Mouse (Mus musculus): ENCODE measurements at regions not wholly inside any gene's neighbourhood (a gene's known extent, or its start where the extent isn't known, plus 50 kb on each side); places are given as distances from the start of the nearest gene placed in this dataset.

GRCm38 (mm10) chr8:116364172-116364571 is 140.6 kb upstream of the Dynlrb2 start:
- WGBS, result 63% methylated on average over 2 of the region's 2 CpGs
- peak; percentile 66 for TF ChIP-seq CTCF (IDR thresholded peaks at IDR 0.05; ENCODE audit: low read depth)
- no peak for ATAC-seq
- Histone ChIP-seq H3K27ac (ENCODE audit: low read depth, low read length) (no peak overlapping the region), H3K4me3 (ENCODE audit: low read depth, low read length) (no peak overlapping the region), H3K36me3 (ENCODE audit: insufficient read depth) (no peaks in the 10 kb centered on the region), H3K4me2 (ENCODE audit: low read depth) (no peak overlapping the region), H3K9me3 (ENCODE audit: low read length) (no peaks in the 10 kb centered on the region), H3K27me3 (ENCODE audit: insufficient read depth, low read length) (no peaks in the 10 kb centered on the region), H3K9ac (no peak overlapping the region), H3K4me1 (ENCODE audit: insufficient read depth) (no peaks in the 10 kb centered on the region)
- peak; percentile 51 for DNase-seq

GRCm38 (mm10) chr8:116362351-116362750 is 142.4 kb upstream of the Dynlrb2 start:
- Histone ChIP-seq H3K27me3 (ENCODE audit: insufficient read depth, low read length) (no peaks in the 10 kb centered on the region), H3K9me3 (ENCODE audit: low read length) (no peaks in the 10 kb centered on the region), H3K27ac (ENCODE audit: low read depth, low read length) (no peak overlapping the region), H3K4me1 (ENCODE audit: insufficient read depth) (no peaks in the 10 kb centered on the region), H3K4me3 (ENCODE audit: low read depth, low read length) (no peak overlapping the region), H3K9ac (no peak overlapping the region), H3K4me2 (ENCODE audit: low read depth) (no peak overlapping the region), H3K36me3 (ENCODE audit: insufficient read depth) (no peaks in the 10 kb centered on the region)
- 72% methylated on average over 4 of the region's 4 CpGs for WGBS
- ATAC-seq, result no peak
- TF ChIP-seq CTCF (IDR thresholded peaks at IDR 0.05; ENCODE audit: low read depth), result no peak
- DNase-seq, result no peak

- no peak overlapping the region for H3K4me2 ChIP-seq (ENCODE audit: low read depth)
- 76% methylated on average over 4 of the region's 4 CpGs for WGBS
- DNase-seq (no peak), ATAC-seq (no peak)
- H3K4me3 ChIP-seq (ENCODE audit: low read depth, low read length), result no peak overlapping the region
- no peaks in the 10 kb centered on the region for H3K9me3 ChIP-seq (ENCODE audit: low read length)
- H3K4me1 ChIP-seq (ENCODE audit: insufficient read depth), result no peaks in the 10 kb centered on the region
- H3K27me3 ChIP-seq (ENCODE audit: insufficient read depth, low read length), result no peaks in the 10 kb centered on the region
- no peak overlapping the region for H3K9ac ChIP-seq
- H3K27ac ChIP-seq (ENCODE audit: low read depth, low read length), result no peak overlapping the region
- no peaks in the 10 kb centered on the region for H3K36me3 ChIP-seq (ENCODE audit: insufficient read depth)
- TF ChIP-seq CTCF (IDR thresholded peaks at IDR 0.05; ENCODE audit: low read depth), result no peak
Observed at GRCm38 (mm10) chr8:116359761-116360160, 145.0 kb upstream of the Dynlrb2 start.

GRCm38 (mm10) chr8:116354756-116355155 is 150.0 kb upstream of the Dynlrb2 start:
- Histone ChIP-seq H3K4me2 (ENCODE audit: low read depth) (no peak overlapping the region), H3K4me3 (ENCODE audit: low read depth, low read length) (no peak overlapping the region), H3K9ac (no peak overlapping the region), H3K27me3 (ENCODE audit: insufficient read depth, low read length) (no peaks in the 10 kb centered on the region), H3K36me3 (ENCODE audit: insufficient read depth) (no peaks in the 10 kb centered on the region), H3K9me3 (ENCODE audit: low read length) (no peaks in the 10 kb centered on the region), H3K4me1 (ENCODE audit: insufficient read depth) (no peaks in the 10 kb centered on the region), H3K27ac (ENCODE audit: low read depth, low read length) (no peak overlapping the region)
- ATAC-seq (no peak), DNase-seq (no peak)
- TF ChIP-seq CTCF (IDR thresholded peaks at IDR 0.05; ENCODE audit: low read depth), result no peak
- WGBS, result 67% methylated on average over 6 of the region's 6 CpGs

GRCm38 (mm10) chr8:116353911-116354310 is 150.9 kb upstream of the Dynlrb2 start:
- ATAC-seq (no peak), DNase-seq (no peak)
- Histone ChIP-seq H3K4me3 (ENCODE audit: low read depth, low read length) (no peak overlapping the region), H3K36me3 (ENCODE audit: insufficient read depth) (no peaks in the 10 kb centered on the region), H3K27me3 (ENCODE audit: insufficient read depth, low read length) (no peaks in the 10 kb centered on the region), H3K27ac (ENCODE audit: low read depth, low read length) (no peak overlapping the region), H3K4me2 (ENCODE audit: low read depth) (no peak overlapping the region), H3K4me1 (ENCODE audit: insufficient read depth) (no peaks in the 10 kb centered on the region), H3K9ac (no peak overlapping the region), H3K9me3 (ENCODE audit: low read length) (no peaks in the 10 kb centered on the region)
- 95% methylated on average over 5 of the region's 5 CpGs for WGBS
- no peak for TF ChIP-seq CTCF (IDR thresholded peaks at IDR 0.05; ENCODE audit: low read depth)

GRCm38 (mm10) chr8:116352635-116353034 is 152.1 kb upstream of the Dynlrb2 start:
- no peak for ATAC-seq
- no peaks in the 10 kb centered on the region for H3K9me3 ChIP-seq (ENCODE audit: low read length)
- DNase-seq, result no peak
- no peaks in the 10 kb centered on the region for H3K36me3 ChIP-seq (ENCODE audit: insufficient read depth)
- WGBS, result 91% methylated on average over 2 of the region's 2 CpGs
- no peak overlapping the region for H3K4me3 ChIP-seq (ENCODE audit: low read depth, low read length)
- TF ChIP-seq CTCF (IDR thresholded peaks at IDR 0.05; ENCODE audit: low read depth), result no peak
- no peaks in the 10 kb centered on the region for H3K4me1 ChIP-seq (ENCODE audit: insufficient read depth)
- H3K9ac ChIP-seq, result no peak overlapping the region
- H3K27ac ChIP-seq (ENCODE audit: low read depth, low read length), result no peak overlapping the region
- H3K27me3 ChIP-seq (ENCODE audit: insufficient read depth, low read length), result no peaks in the 10 kb centered on the region
- no peak overlapping the region for H3K4me2 ChIP-seq (ENCODE audit: low read depth)

GRCm38 (mm10) chr8:116348971-116349370 is 155.8 kb upstream of the Dynlrb2 start:
- WGBS, result 69% methylated on average over 8 of the region's 8 CpGs
- H3K36me3 ChIP-seq (ENCODE audit: insufficient read depth), result no peaks in the 10 kb centered on the region
- DNase-seq (no peak), ATAC-seq (no peak)
- H3K4me2 ChIP-seq (ENCODE audit: low read depth), result no peak overlapping the region
- no peak overlapping the region for H3K9ac ChIP-seq
- no peak overlapping the region for H3K4me3 ChIP-seq (ENCODE audit: low read depth, low read length)
- no peak overlapping the region for H3K27ac ChIP-seq (ENCODE audit: low read depth, low read length)
- TF ChIP-seq CTCF (IDR thresholded peaks at IDR 0.05; ENCODE audit: low read depth), result no peak
- H3K27me3 ChIP-seq (ENCODE audit: insufficient read depth, low read length), result no peaks in the 10 kb centered on the region
- no peaks in the 10 kb centered on the region for H3K4me1 ChIP-seq (ENCODE audit: insufficient read depth)
- no peaks in the 10 kb centered on the region for H3K9me3 ChIP-seq (ENCODE audit: low read length)

GRCm38 (mm10) chr8:116346990-116347389 is 157.8 kb upstream of the Dynlrb2 start:
- DNase-seq, result no peak
- Histone ChIP-seq H3K4me3 (ENCODE audit: low read depth, low read length) (no peak overlapping the region), H3K4me2 (ENCODE audit: low read depth) (no peak overlapping the region), H3K27me3 (ENCODE audit: insufficient read depth, low read length) (no peaks in the 10 kb centered on the region), H3K4me1 (ENCODE audit: insufficient read depth) (no peaks in the 10 kb centered on the region), H3K9me3 (ENCODE audit: low read length) (no peaks in the 10 kb centered on the region), H3K9ac (no peak overlapping the region), H3K27ac (ENCODE audit: low read depth, low read length) (no peak overlapping the region), H3K36me3 (ENCODE audit: insufficient read depth) (no peaks in the 10 kb centered on the region)
- ATAC-seq, result no peak
- WGBS, result 95% methylated on average over 5 of the region's 5 CpGs
- TF ChIP-seq CTCF (IDR thresholded peaks at IDR 0.05; ENCODE audit: low read depth), result no peak

Data from forebrain, postnatal 0 days (tissue).